Mouse (Mus musculus): ENCODE data around the gene Hbb-bs. TPM values are rescaled to one million over a fixed set of nuclear protein-coding genes. Genes with fewer than 3 reads are reported as not detected.

Gene Hbb-bs
- polyA plus RNA-seq, 1 experiment from 2014 or later = 7,493 TPM

Other genes with a start within 250 kb of the Hbb-bs start
- 0.07 TPM in 1 of 2 replicates, not detected in the other for gene Olfr618, start 238.0 kb downstream of the Hbb-bs start, polyA plus RNA-seq (2015; fragmentation: Nextera tagmentation; extraction: Ambion mirVana)
- 0.20 TPM in 1 of 2 replicates, not detected in the other for gene Olfr619, start 227.5 kb downstream of the Hbb-bs start, polyA plus RNA-seq (2015; fragmentation: Nextera tagmentation; extraction: Ambion mirVana)
- gene Olfr620, start 215.6 kb downstream of the Hbb-bs start, polyA plus RNA-seq (2015; fragmentation: Nextera tagmentation; extraction: Ambion mirVana) = 0.21 and 0.24 TPM in 2 replicates
- 0.29 and 0.68 TPM in 2 replicates for gene Olfr622, start 185.4 kb downstream of the Hbb-bs start, polyA plus RNA-seq (2015; fragmentation: Nextera tagmentation; extraction: Ambion mirVana)
- gene Olfr623, start 164.4 kb downstream of the Hbb-bs start, polyA plus RNA-seq (2015; fragmentation: Nextera tagmentation; extraction: Ambion mirVana) = not detected in 2 replicates
- gene Olfr624, start 156.9 kb downstream of the Hbb-bs start, polyA plus RNA-seq (2015; fragmentation: Nextera tagmentation; extraction: Ambion mirVana) = 0.04 and 0.07 TPM in 2 replicates
- gene Olfr625-ps1, start 145.4 kb downstream of the Hbb-bs start, polyA plus RNA-seq (2015; fragmentation: Nextera tagmentation; extraction: Ambion mirVana) = not detected in 2 replicates
- 0.17 TPM in 1 of 2 replicates, not detected in the other for gene Olfr243, start 113.4 kb downstream of the Hbb-bs start, polyA plus RNA-seq (2015; fragmentation: Nextera tagmentation; extraction: Ambion mirVana)
- not detected in 2 replicates for gene Olfr628, start 97.7 kb downstream of the Hbb-bs start, polyA plus RNA-seq (2015; fragmentation: Nextera tagmentation; extraction: Ambion mirVana)
- gene Olfr629, start 83.2 kb downstream of the Hbb-bs start, polyA plus RNA-seq (2015; fragmentation: Nextera tagmentation; extraction: Ambion mirVana) = 0.09 TPM in 1 of 2 replicates, not detected in the other
- gene Olfr630, start 70.8 kb downstream of the Hbb-bs start, polyA plus RNA-seq (2015; fragmentation: Nextera tagmentation; extraction: Ambion mirVana) = not detected in 2 replicates
- 0.25 and 0.43 TPM in 2 replicates for gene Olfr69, start 56.5 kb downstream of the Hbb-bs start, polyA plus RNA-seq (2015; fragmentation: Nextera tagmentation; extraction: Ambion mirVana)
- gene Olfr68, start 48.4 kb downstream of the Hbb-bs start, polyA plus RNA-seq (2015; fragmentation: Nextera tagmentation; extraction: Ambion mirVana) = 0.12 TPM in 1 of 2 replicates, not detected in the other
- not detected in 2 replicates for gene Olfr67, start 36.3 kb downstream of the Hbb-bs start, polyA plus RNA-seq (2015; fragmentation: Nextera tagmentation; extraction: Ambion mirVana)
- gene Hbb-bt, start 14.1 kb downstream of the Hbb-bs start, polyA plus RNA-seq (2015; fragmentation: Nextera tagmentation; extraction: Ambion mirVana) = 2,578 and 3,288 TPM in 2 replicates
- gene Hbb-bh2, start 12.4 kb upstream of the Hbb-bs start, polyA plus RNA-seq (2015; fragmentation: Nextera tagmentation; extraction: Ambion mirVana) = not detected in 2 replicates
- gene Hbb-bh1, start 15.1 kb upstream of the Hbb-bs start, polyA plus RNA-seq (2015; fragmentation: Nextera tagmentation; extraction: Ambion mirVana) = 3.0 and 4.7 TPM in 2 replicates
- gene Hbb-y, start 25.1 kb upstream of the Hbb-bs start, polyA plus RNA-seq (2015; fragmentation: Nextera tagmentation; extraction: Ambion mirVana) = 296 and 441 TPM in 2 replicates
- gene Olfr66, start 58.2 kb upstream of the Hbb-bs start, polyA plus RNA-seq (2015; fragmentation: Nextera tagmentation; extraction: Ambion mirVana) = not detected in 2 replicates
- 0.04 and 0.11 TPM in 2 replicates for gene Olfr64, start 66.4 kb upstream of the Hbb-bs start, polyA plus RNA-seq (2015; fragmentation: Nextera tagmentation; extraction: Ambion mirVana)
- 0.34 and 0.51 TPM in 2 replicates for gene Olfr65, start 75.4 kb upstream of the Hbb-bs start, polyA plus RNA-seq (2015; fragmentation: Nextera tagmentation; extraction: Ambion mirVana)
- gene Olfr631, start 100.7 kb upstream of the Hbb-bs start, polyA plus RNA-seq (2015; fragmentation: Nextera tagmentation; extraction: Ambion mirVana) = not detected in 2 replicates
- not detected in 2 replicates for gene Olfr632, start 106.3 kb upstream of the Hbb-bs start, polyA plus RNA-seq (2015; fragmentation: Nextera tagmentation; extraction: Ambion mirVana)
- not detected in 2 replicates for gene Olfr633, start 116.3 kb upstream of the Hbb-bs start, polyA plus RNA-seq (2015; fragmentation: Nextera tagmentation; extraction: Ambion mirVana)
- 0.07 TPM in 2 replicates for gene Olfr635, start 143.1 kb upstream of the Hbb-bs start, polyA plus RNA-seq (2015; fragmentation: Nextera tagmentation; extraction: Ambion mirVana)
- gene Olfr638, start 170.7 kb upstream of the Hbb-bs start, polyA plus RNA-seq (2015; fragmentation: Nextera tagmentation; extraction: Ambion mirVana) = not detected in 2 replicates
- 0.05 TPM in 2 replicates for gene Olfr639, start 189.2 kb upstream of the Hbb-bs start, polyA plus RNA-seq (2015; fragmentation: Nextera tagmentation; extraction: Ambion mirVana)
- 0.45 and 0.84 TPM in 2 replicates for gene Olfr640, start 197.5 kb upstream of the Hbb-bs start, polyA plus RNA-seq (2015; fragmentation: Nextera tagmentation; extraction: Ambion mirVana)
- gene Olfr641, start 207.3 kb upstream of the Hbb-bs start, polyA plus RNA-seq (2015; fragmentation: Nextera tagmentation; extraction: Ambion mirVana) = 0.12 and 0.23 TPM in 2 replicates
- gene Olfr642, start 224.6 kb upstream of the Hbb-bs start, polyA plus RNA-seq (2015; fragmentation: Nextera tagmentation; extraction: Ambion mirVana) = 0.08 TPM in 1 of 2 replicates, not detected in the other
- 0.03 and 0.12 TPM in 2 replicates for gene 4930516K23Rik, start 233.3 kb upstream of the Hbb-bs start, polyA plus RNA-seq (2015; fragmentation: Nextera tagmentation; extraction: Ambion mirVana)
- gene Olfr644, start 243.8 kb upstream of the Hbb-bs start, polyA plus RNA-seq (2015; fragmentation: Nextera tagmentation; extraction: Ambion mirVana) = 0.13 and 0.32 TPM in 2 replicates